Mouse (Mus musculus) hindbrain, embryonic 11.5 days (tissue): ENCODE results near the gene Gramd1b. TPM values are rescaled to one million over a fixed set of nuclear protein-coding genes. Genes with fewer than 3 reads are reported as not detected.

ENCODE experiments used
- ATAC-seq: fragments of 200-750 bp; cut with Nextera tagmentation; 2 replicates; pipeline ENCODE4 v1.8.0; 2017; ENCODE audit warnings: mild to moderate bottlenecking, moderate TSS enrichment, moderate library complexity; ENCODE audit not compliant: low FRiP score
- DNase-seq: peaks from one replicate; pipeline ENCODE4 v3.0.0-alpha.2; 2015; ENCODE audit warnings: low spot score
- H3K27ac ChIP-seq: fragments of 300-500 bp; sonication (generic); 2 replicates; pipeline ENCODE4 v1.5.1; 2014; ENCODE audit warnings: mild to moderate bottlenecking, low read depth, low read length
- H3K27me3 ChIP-seq: fragments of 300-500 bp; sonication (generic); 2 replicates; pipeline ENCODE4 v1.6.1; 2014; ENCODE audit warnings: mild to moderate bottlenecking, low read length, moderate library complexity, mixed read lengths; ENCODE audit not compliant: control insufficient read depth, insufficient read depth
- H3K36me3 ChIP-seq: fragments of 300-500 bp; sonication (generic); 2 replicates; pipeline ENCODE4 v1.6.1; 2014; ENCODE audit warnings: mild to moderate bottlenecking, low read length, moderate library complexity, mixed read lengths; ENCODE audit not compliant: control insufficient read depth, insufficient read depth
- H3K4me1 ChIP-seq: fragments of 300-500 bp; sonication (generic); replicated peaks from 2 replicates; pipeline ENCODE4 v1.6.1; 2014; ENCODE audit warnings: low read length, mixed read lengths; ENCODE audit not compliant: control insufficient read depth, insufficient read depth
- H3K4me2 ChIP-seq: fragments of 300-500 bp; sonication (generic); replicated peaks from 2 replicates; pipeline ENCODE4 v1.6.1; 2014; ENCODE audit warnings: mild to moderate bottlenecking, low read depth, low read length
- H3K4me3 ChIP-seq: fragments of 300-500 bp; sonication (generic); 2 replicates; pipeline ENCODE4 v1.5.1; 2014; ENCODE audit warnings: low read depth, low read length
- H3K9ac ChIP-seq: fragments of 300-500 bp; sonication (generic); 2 replicates; pipeline ENCODE4 v1.6.1; 2014; ENCODE audit warnings: low read depth, low read length
- H3K9me3 ChIP-seq: fragments of 300-500 bp; sonication (generic); 2 replicates; pipeline ENCODE4 v1.6.1; 2016; ENCODE audit warnings: low read length; ENCODE audit not compliant: control insufficient read depth
- WGBS: fragments of 180-500 bp; shearing (Covaris S2); extraction: QIAGEN DNeasy Blood & Tissue Kit; methylation state at CpG from one replicate; pipeline ENCODE4 v1.1.7; 2014; 5-methylcytosine and 5-hydroxymethylcytosine counted together
- polyA plus RNA-seq: library from polyadenylated mRNA; unstranded; fragments of >200 nt; fragmentation: Nextera tagmentation; extraction: Ambion mirVana; gene quantifications from 2 replicates; pipeline ENCODE4 v1.2.1, GENCODE M21; 2014

The Gramd1b gene
- polyA plus RNA-seq, 1 experiment from 2014 or later = 5.1 TPM

DNA sequence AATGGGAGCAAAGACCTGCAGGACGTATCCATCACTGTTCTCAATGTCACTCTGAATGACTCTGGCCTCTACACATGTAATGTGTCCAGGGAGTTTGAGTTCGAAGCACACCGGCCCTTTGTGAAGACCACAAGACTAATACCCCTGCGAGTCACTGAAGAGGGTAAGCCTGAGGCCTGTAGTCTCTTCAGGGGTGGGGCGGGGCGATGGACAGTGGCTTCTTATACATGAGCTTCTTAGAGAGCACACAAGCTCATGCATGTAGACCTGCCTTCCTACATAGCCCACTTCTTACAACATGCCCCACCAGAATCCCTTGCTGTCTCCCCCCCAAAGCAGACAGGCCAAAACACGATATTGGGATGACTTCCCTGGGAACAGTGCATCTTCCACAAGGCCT lies 251.7 kb downstream of the Gramd1b start:
- Histone ChIP-seq H3K36me3 (no peaks in the 10 kb centered on the region), H3K9ac (no peak overlapping the region), H3K27me3 (no peaks in the 10 kb centered on the region), H3K4me2 (no peak overlapping the region), H3K27ac (no peak overlapping the region), H3K4me3 (no peak overlapping the region), H3K9me3 (no peaks in the 10 kb centered on the region), H3K4me1 (no peaks in the 10 kb centered on the region)
- DNase-seq (no peak), ATAC-seq (no peak)
- WGBS = 92% methylated on average over 7 of the region's 7 CpGs

DNA sequence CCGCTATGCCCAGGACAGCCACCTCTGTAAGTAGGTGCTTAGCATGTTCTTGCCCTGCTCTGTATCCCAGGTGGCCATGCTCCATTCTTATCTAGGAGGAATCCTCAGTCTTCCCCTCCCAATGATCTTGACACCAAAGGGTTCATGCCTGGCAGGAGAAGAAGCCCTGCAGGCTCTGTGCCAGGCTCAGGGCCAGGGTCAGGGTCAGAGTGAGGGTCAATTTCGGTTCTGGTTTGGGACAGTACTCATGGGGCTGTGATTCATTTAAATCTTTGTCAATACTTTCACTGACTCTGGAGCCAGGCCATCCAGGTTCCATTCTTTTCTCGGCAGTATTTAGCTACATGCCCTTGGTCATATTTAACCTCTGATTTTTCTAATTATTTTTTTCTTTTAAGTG lies 253.5 kb downstream of the Gramd1b start:
- no peaks in the 10 kb centered on the region for H3K27me3 ChIP-seq
- ATAC-seq = no peak
- H3K9me3 ChIP-seq = no peaks in the 10 kb centered on the region
- no peak overlapping the region for H3K9ac ChIP-seq
- WGBS = 91% methylated on average over 3 of the region's 3 CpGs
- no peak overlapping the region for H3K27ac ChIP-seq
- no peaks in the 10 kb centered on the region for H3K4me1 ChIP-seq
- H3K4me2 ChIP-seq = no peak overlapping the region
- no peak for DNase-seq
- no peaks in the 10 kb centered on the region for H3K36me3 ChIP-seq
- H3K4me3 ChIP-seq = no peak overlapping the region

- Histone ChIP-seq H3K9me3 (no peaks in the 10 kb centered on the region), H3K9ac (no peak overlapping the region), H3K27me3 (no peaks in the 10 kb centered on the region), H3K27ac (no peak overlapping the region), H3K36me3 (no peaks in the 10 kb centered on the region), H3K4me1 (no peaks in the 10 kb centered on the region), H3K4me2 (no peak overlapping the region), H3K4me3 (no peak overlapping the region)
- no peak for ATAC-seq
- no peak for DNase-seq
- 88% methylated on average over 5 of the region's 5 CpGs for WGBS
Observed at GRCm38 (mm10) chr9:40275904-40276303, 255.3 kb downstream of the Gramd1b start.

DNA sequence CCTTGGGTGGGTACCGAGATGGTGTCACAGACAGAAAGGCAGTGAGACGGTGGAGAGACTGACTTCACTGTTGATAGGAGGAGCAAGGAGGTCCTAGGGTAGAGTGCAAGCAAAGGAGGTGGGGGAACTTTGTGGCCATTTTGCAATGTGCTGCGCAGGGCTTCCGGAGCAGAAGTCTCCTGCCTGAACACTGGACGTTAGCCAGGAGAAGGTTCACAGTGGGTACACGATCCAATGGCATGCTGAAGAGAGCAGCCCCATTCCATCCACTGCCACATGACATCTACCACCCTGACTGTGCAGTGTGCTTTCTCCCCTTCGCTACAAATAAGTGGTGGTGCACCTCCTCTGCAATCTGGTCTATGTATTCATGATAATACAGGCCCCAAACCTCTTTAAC lies 258.4 kb downstream of the Gramd1b start:
- no peak overlapping the region for H3K4me3 ChIP-seq

DNA sequence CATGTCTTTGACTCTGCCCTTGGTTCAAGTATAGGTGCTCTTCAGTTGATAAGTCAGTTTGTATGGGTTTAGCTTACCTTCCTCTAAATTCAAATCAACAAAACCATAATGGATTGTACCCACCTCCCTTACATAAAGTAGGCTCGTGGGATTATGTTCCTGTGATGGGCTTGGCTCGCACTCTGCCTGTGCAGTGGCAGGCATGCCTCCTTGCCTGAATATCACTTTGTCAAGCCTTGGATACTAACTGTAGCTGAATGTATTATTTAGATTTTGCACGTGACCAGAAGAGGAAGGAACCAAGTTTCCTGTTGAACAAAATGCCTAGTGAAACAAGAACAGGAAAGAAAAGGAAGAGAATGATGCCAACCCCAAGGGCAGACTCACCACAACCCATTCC lies 260.1 kb downstream of the Gramd1b start:
- H3K27me3 ChIP-seq = no peaks in the 10 kb centered on the region; the same call in 1 of the 2 replicates
- H3K27ac ChIP-seq = no peak overlapping the region
- no peak overlapping the region for H3K4me2 ChIP-seq
- H3K36me3 ChIP-seq = no peaks in the 10 kb centered on the region
- WGBS = 77% methylated on average over 3 of the region's 3 CpGs
- H3K9ac ChIP-seq = no peak overlapping the region
- H3K4me1 ChIP-seq = 0 out of 2 replicates have a peak, but pooled peaks cover 4% of the 10 kb centered on the region
- DNase-seq (no peak), ATAC-seq (no peak)
- no peaks in the 10 kb centered on the region for H3K9me3 ChIP-seq
- H3K4me3 ChIP-seq = no peak overlapping the region

More for the DNA sequence above, 258.4 kb downstream of the Gramd1b start:
- H3K36me3 ChIP-seq = no peaks in the 10 kb centered on the region
- H3K4me1 ChIP-seq = 0 out of 2 replicates have a peak, but pooled peaks cover 4% of the 10 kb centered on the region
- WGBS = 87% methylated on average over 7 of the region's 7 CpGs
- ATAC-seq (no peak), DNase-seq (no peak)
- H3K4me2 ChIP-seq = no peak overlapping the region
- no peak overlapping the region for H3K9ac ChIP-seq
- H3K9me3 ChIP-seq = no peaks in the 10 kb centered on the region
- no peaks in the 10 kb centered on the region for H3K27me3 ChIP-seq
- no peak overlapping the region for H3K27ac ChIP-seq

- ATAC-seq (peak; percentile 7; the same call in 1 of the 2 replicates), DNase-seq (no peak)
- 24% methylated on average over 8 of the region's 8 CpGs for WGBS
- Histone ChIP-seq H3K9me3 (no peaks in the 10 kb centered on the region), H3K4me1 (0 out of 2 replicates have a peak, but pooled peaks cover 4% of the 10 kb centered on the region), H3K27ac (peak overlapping the region; percentile 24; the same call in 1 of the 2 replicates), H3K9ac (peak overlapping the region; percentile 32; the same call in 1 of the 2 replicates), H3K4me3 (peak overlapping the region; percentile 43), H3K27me3 (no peaks in the 10 kb centered on the region; the same call in 1 of the 2 replicates), H3K36me3 (no peaks in the 10 kb centered on the region), H3K4me2 (peak overlapping the region; percentile 74)
Observed at GRCm38 (mm10) chr9:40269880-40270279, 261.3 kb downstream of the Gramd1b start.

DNA sequence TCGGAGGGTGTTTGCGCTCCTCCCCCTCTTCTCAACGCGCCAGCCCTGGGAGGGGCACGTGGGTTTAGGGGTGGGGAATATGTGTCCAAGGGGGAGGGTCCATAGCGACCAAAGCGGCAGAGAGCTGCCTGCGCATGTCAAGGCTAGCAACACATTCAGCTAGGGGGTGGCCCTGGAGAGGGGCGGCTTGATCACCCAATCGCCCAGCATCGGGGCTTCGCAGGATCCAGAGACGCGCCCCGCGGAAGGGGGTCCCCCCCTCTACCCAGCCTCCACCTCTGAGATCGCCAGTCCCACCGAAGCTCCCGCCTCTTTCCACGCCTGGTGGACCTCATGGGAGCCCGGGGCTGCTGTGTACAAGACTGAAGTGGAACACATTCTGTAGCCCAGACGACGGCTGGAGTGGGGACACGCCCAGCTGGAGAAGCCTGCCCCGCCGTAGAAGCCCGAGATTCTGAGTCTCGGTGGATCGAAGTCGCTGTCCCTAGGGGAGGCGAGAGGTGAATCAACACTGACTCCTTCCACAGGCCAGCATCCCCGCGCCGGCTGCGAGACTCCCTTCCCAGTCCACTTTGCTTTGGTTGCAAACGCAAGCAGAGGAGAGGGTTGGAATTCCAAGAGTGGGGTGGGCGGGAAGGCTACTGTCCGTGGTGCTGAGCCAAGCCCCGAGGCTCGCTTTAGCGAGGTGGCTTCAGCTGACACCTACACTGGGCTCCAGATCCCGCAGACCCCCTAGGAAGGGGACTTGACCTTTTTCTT lies 261.9 kb downstream of the Gramd1b start, which contains the start of gene Scn3b:
Gene Scn3b, plus strand, starts transcription at position 115 of the 759 bp plus-strand sequence.
- peak within 1 kb of the TSS; percentile 32 for H3K9ac ChIP-seq
- H3K27ac ChIP-seq = peak within 1 kb of the TSS; percentile 24; the same call in 1 of the 2 replicates
- peak within 1 kb of the TSS; percentile 74 for H3K4me2 ChIP-seq
- H3K4me3 ChIP-seq = peak within 1 kb of the TSS; percentile 43
- ATAC-seq = peak; percentile 94
- peak; percentile 77 for DNase-seq
- 0 out of 2 replicates have a peak, but pooled peaks cover 4% of the 10 kb centered on the region for H3K4me1 ChIP-seq
- no peaks in the 10 kb centered on the region; the same call in 1 of the 2 replicates for H3K27me3 ChIP-seq
- WGBS = under 1% methylated on average over 40 of the region's 42 CpGs
- H3K36me3 ChIP-seq = no peaks in the 10 kb centered on the region
- H3K9me3 ChIP-seq = no peaks in the 10 kb centered on the region

GRCm38 (mm10) chr9:40268748-40269102 lies 262.5 kb downstream of the Gramd1b start:
- no peak for DNase-seq
- peak overlapping the region; percentile 74 for H3K4me2 ChIP-seq
- peak overlapping the region; percentile 43 for H3K4me3 ChIP-seq
- no peaks in the 10 kb centered on the region for H3K36me3 ChIP-seq
- H3K9me3 ChIP-seq = no peaks in the 10 kb centered on the region
- WGBS = 9% methylated on average over 4 of the region's 4 CpGs
- H3K27ac ChIP-seq = no peak overlapping the region
- ATAC-seq = no peak
- no peaks in the 10 kb centered on the region; the same call in 1 of the 2 replicates for H3K27me3 ChIP-seq
- H3K4me1 ChIP-seq = 0 out of 2 replicates have a peak, but pooled peaks cover 4% of the 10 kb centered on the region
- H3K9ac ChIP-seq = peak overlapping the region; percentile 27; the same call in 1 of the 2 replicates
